Mouse (Mus musculus): Measurements from ENCODE around the gene Zfp518b.

Gene Zfp518b

DNA sequence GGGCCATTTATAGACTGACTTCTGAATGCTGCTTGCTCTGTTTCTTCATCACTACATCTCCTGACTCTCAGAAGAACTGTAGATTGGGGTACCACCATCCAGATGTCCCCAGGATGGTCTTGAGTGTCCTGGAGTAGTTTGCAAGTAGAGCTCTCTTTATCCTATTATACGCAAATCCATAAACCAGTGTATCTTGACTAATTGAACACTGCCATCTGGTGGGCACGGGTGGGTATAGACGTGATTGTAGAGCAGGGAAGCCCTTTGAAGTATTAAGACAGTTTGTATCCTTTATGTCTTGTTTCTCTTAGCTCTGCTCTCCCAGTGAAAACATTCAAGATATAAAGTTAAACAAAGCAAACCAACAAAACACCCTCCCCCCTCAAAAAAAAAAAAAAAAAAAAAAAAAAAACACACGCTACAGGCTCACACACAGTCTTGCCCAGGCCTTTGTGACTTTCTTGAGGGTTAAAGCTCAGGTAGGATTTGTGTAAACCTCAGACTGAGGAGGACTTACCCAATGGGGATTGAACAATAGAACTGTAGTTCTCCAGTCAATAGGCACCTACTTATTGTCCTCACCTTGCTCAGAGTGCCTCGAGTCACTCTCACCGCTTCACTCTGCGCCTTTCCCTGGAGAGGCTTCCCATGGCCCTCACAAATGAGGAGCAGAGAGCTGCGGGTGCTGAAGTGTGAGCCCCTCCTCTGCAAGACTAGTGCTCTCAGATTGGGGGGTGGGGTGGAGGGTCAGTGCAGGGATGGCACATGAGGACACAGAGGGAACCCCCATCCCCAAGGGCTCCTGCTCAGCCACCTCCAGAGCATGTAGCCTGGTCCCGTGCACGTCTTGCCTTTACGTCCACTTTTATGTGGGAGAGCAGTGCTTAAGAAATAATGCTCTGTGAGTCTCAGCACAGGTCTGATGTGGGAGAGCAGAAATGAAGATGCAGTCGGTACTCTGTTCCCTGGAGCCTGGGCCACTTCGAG, 51.9 kb downstream of the Zfp518b start:
- DNase-seq (ENCODE audit: low spot score in 2 of 2), result peak; percentile 87 to 92

GRCm38 (mm10) chr5:38628023-38628422, 56.6 kb downstream of the Zfp518b start:
- no peak for DNase-seq (ENCODE audit: low spot score in 2 of 2)

GRCm38 (mm10) chr5:38626883-38627282, 57.7 kb downstream of the Zfp518b start:
- DNase-seq (ENCODE audit: low spot score in 2 of 2), result no peak

DNA sequence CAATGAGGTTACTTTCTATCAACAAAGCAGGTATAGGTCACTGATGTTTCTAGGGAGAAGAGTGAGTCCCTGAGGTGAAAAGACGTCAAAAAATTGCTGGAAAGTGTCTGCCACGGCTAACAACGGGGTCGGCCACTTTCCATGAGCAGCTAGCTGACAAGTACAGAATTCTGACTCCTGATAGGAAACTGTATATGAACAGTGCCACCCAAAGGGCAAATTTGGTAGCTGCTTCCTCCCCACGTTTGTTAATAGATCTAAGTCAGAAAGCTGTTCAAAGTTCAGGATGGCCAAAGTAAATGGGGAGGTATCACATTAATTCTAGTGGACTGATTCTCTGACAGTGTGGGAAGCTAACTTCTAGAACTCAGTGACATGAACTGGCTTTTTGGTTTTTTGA, 63.8 kb downstream of the Zfp518b start:
- peak; percentile 76 to 80 for DNase-seq (ENCODE audit: low spot score in 2 of 2)

DNA sequence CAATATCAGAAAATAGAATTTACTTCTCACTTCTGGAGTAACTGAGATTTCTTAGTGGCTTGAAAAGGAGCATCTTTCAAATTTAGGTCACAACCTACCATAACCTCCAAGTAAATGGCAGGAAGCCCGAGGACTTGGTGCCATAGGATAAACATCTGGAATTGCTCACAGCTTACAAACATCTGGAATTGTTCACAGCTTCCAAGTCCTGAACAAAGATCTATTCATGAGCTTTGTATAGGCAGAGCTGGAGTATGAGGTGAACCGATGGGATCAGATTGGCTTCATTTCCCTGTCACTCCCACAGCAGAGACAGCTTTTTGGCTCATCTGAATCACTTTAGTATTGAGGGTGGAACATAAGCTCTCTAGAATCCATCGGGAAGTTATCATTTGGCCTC, 65.7 kb downstream of the Zfp518b start:
- no peak for DNase-seq (ENCODE audit: low spot score in 2 of 2)

Measured in right cerebral cortex, adult 2 months (tissue).